Mouse (Mus musculus): Measurements from ENCODE around the gene Eif3c. TPM values are rescaled to one million over a fixed set of nuclear protein-coding genes. Genes with fewer than 3 reads are reported as not detected.

Eif3c gene
- polyA plus RNA-seq, 1 experiment from 2014 or later = 191 TPM

DNA sequence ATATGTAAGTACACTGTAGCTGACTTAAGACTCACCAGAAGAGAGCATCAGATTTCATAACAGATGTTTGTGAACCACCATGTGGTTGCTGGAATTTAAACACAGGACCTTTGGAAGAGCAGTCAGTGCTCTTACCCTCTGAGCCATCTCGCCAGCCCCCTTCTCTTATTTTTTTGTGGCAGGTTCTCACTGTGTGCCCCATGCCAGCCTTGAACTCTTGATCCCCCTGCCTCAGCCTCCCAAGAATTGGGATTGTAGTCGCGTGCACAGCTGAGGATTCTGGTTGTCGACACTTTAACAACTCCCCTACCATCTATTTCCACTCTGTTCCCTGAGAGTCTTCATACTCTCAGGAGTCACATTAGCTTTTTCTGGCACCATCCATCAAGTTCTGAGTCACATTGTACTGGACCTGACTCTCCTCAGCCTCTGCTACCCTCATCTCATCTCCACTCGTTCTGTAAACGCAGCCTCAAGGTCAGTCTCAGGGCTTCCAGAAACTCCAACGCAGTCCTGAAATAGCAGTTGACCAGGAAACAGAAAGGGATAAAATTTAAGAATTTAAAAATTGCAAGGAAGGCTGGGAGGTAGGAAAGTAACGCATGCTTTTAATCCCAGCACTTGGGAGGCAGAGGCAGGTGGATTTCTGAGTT, 59.0 kb downstream of the Eif3c start:
- H3K4me2 ChIP-seq (ENCODE audit: low read depth) = no peak overlapping the region
- H3K9ac ChIP-seq (ENCODE audit: low read length) = no peak overlapping the region
- no peak overlapping the region for H3K4me3 ChIP-seq (ENCODE audit: low read depth, low read length)
- no peaks in the 10 kb centered on the region for H3K27me3 ChIP-seq (ENCODE audit: control insufficient read depth, insufficient read depth, low read length)
- no peaks in the 10 kb centered on the region for H3K4me1 ChIP-seq (ENCODE audit: control insufficient read depth, insufficient read depth, low read length)
- no peaks in the 10 kb centered on the region for H3K9me3 ChIP-seq (ENCODE audit: control insufficient read depth, low read length)
- ATAC-seq (ENCODE audit: insufficient read depth, low FRiP score, low TSS enrichment) (no peak), DNase-seq (ENCODE audit: low spot score) (no peak)
- H3K36me3 ChIP-seq (ENCODE audit: control insufficient read depth, insufficient read depth, low read length) = no peaks in the 10 kb centered on the region
- no peak overlapping the region for H3K27ac ChIP-seq (ENCODE audit: low read depth, low read length)
- WGBS = 86% methylated on average over 8 of the region's 8 CpGs

DNA sequence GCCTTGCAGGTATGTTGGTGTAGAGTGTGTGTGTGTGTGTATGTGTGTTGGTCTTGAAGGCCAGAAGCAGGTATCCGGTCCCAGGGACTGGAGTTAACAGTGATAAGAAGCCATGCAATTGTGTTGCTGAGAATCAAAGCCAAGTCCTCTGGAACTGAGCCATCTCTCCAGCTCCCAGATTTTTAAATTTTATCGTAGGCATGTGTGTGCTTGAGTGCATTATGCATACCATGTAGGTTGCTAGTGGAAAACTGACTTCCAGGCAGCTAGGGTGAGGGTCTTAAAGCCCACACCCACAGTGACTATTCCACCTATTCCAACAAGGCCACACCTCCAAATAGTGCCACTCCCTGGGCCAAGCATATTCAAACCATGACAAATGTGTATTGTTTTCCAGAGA, 61.3 kb downstream of the Eif3c start:
- 93% methylated on average over 2 of the region's 2 CpGs for WGBS
- peaks cover 5% of the 10 kb centered on the region; the same call in 1 of the 2 replicates for H3K36me3 ChIP-seq (ENCODE audit: control insufficient read depth, insufficient read depth, low read length)
- H3K9ac ChIP-seq (ENCODE audit: low read length) = no peak overlapping the region
- ATAC-seq (ENCODE audit: insufficient read depth, low FRiP score, low TSS enrichment) (no peak), DNase-seq (ENCODE audit: low spot score) (no peak)
- H3K27ac ChIP-seq (ENCODE audit: low read depth, low read length) = no peak overlapping the region
- H3K9me3 ChIP-seq (ENCODE audit: control insufficient read depth, low read length) = no peaks in the 10 kb centered on the region
- peaks cover 6% of the 10 kb centered on the region for H3K4me1 ChIP-seq (ENCODE audit: control insufficient read depth, insufficient read depth, low read length)
- no peaks in the 10 kb centered on the region for H3K27me3 ChIP-seq (ENCODE audit: control insufficient read depth, insufficient read depth, low read length)
- no peak overlapping the region for H3K4me3 ChIP-seq (ENCODE audit: low read depth, low read length)
- H3K4me2 ChIP-seq (ENCODE audit: low read depth) = no peak overlapping the region

DNA sequence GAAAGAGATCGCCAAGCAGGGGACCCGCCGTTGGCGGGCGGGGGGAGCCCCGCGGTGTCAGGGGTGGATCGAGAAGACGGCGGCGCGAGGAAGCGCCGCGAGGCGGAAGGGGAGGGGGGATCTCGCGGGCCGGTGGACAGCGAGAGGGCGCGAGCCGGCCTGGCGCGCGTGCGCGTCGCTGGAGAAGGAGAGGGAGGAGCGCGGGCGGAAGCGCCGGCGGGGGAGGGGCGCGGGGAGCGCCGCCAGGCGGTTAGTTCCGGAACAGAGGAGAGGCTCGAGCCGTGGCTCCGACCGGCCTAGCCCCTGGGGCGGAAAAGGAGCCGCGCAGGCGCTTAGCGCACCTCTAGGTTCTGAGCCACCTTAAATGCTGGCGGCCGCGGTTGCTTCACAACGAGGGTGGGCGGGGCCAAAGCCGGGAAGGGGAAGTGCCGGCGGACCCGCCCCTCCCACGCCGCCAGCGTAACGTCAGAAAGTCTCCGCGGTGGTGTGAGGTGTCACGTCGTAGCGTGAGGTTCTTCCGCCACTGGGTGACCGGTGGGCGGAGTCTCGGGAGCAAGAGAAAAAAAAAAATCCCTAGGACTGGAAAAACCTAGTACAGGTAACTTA, 62.8 kb downstream of the Eif3c start, which contains the start of gene Atxn2l:
Gene Atxn2l (minus strand): TSS at position 165 of the 606 bp plus-strand sequence.
- Histone ChIP-seq H3K27me3 (ENCODE audit: control insufficient read depth, insufficient read depth, low read length) (no peaks in the 10 kb centered on the region), H3K4me2 (ENCODE audit: low read depth) (peak within 1 kb of the TSS; percentile 83), H3K9ac (ENCODE audit: low read length) (peak within 1 kb of the TSS; percentile 98), H3K9me3 (ENCODE audit: control insufficient read depth, low read length) (no peaks in the 10 kb centered on the region), H3K4me3 (ENCODE audit: low read depth, low read length) (peak within 1 kb of the TSS; percentile 99), H3K36me3 (ENCODE audit: control insufficient read depth, insufficient read depth, low read length) (peaks cover 13% of the 10 kb centered on the region), H3K4me1 (ENCODE audit: control insufficient read depth, insufficient read depth, low read length) (peaks cover 6% of the 10 kb centered on the region), H3K27ac (ENCODE audit: low read depth, low read length) (peak within 1 kb of the TSS; percentile 94)
- DNase-seq (ENCODE audit: low spot score) (peak; percentile 100), ATAC-seq (ENCODE audit: insufficient read depth, low FRiP score, low TSS enrichment) (peak; percentile 74)
- under 1% methylated on average over 66 of the region's 72 CpGs for WGBS

DNA sequence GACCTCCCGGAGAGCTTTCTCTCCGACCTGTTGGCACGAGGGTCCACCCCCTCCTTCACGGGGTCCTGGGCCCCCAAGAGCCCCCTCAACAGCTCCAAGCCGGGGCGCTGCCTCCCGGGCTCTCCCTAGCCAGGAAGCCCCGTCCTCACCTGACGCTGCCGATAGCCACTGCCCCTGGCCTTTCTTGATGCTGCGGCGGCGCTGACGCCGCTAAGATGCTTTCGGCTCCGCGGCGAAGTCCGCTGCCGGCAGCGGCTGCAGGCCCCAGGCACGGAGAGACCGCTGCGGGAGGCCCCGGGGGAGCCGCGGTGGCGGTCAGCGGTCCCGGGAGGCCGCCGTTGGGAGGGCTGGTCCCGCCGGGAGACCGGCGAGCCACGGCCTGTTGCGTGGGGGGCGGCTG, 63.5 kb downstream of the Eif3c start:
- no peak for ATAC-seq (ENCODE audit: insufficient read depth, low FRiP score, low TSS enrichment)
- H3K9me3 ChIP-seq (ENCODE audit: control insufficient read depth, low read length) = no peaks in the 10 kb centered on the region
- peaks cover 17% of the 10 kb centered on the region for H3K36me3 ChIP-seq (ENCODE audit: control insufficient read depth, insufficient read depth, low read length)
- peaks cover 6% of the 10 kb centered on the region for H3K4me1 ChIP-seq (ENCODE audit: control insufficient read depth, insufficient read depth, low read length)
- no peak for DNase-seq (ENCODE audit: low spot score)
- H3K4me3 ChIP-seq (ENCODE audit: low read depth, low read length) = peak overlapping the region; percentile 99
- H3K27me3 ChIP-seq (ENCODE audit: control insufficient read depth, insufficient read depth, low read length) = no peaks in the 10 kb centered on the region
- H3K9ac ChIP-seq (ENCODE audit: low read length) = peak overlapping the region; percentile 98
- peak overlapping the region; percentile 94 for H3K27ac ChIP-seq (ENCODE audit: low read depth, low read length)
- peak overlapping the region; percentile 83 for H3K4me2 ChIP-seq (ENCODE audit: low read depth)
- under 1% methylated on average over 40 of the region's 40 CpGs for WGBS

DNA sequence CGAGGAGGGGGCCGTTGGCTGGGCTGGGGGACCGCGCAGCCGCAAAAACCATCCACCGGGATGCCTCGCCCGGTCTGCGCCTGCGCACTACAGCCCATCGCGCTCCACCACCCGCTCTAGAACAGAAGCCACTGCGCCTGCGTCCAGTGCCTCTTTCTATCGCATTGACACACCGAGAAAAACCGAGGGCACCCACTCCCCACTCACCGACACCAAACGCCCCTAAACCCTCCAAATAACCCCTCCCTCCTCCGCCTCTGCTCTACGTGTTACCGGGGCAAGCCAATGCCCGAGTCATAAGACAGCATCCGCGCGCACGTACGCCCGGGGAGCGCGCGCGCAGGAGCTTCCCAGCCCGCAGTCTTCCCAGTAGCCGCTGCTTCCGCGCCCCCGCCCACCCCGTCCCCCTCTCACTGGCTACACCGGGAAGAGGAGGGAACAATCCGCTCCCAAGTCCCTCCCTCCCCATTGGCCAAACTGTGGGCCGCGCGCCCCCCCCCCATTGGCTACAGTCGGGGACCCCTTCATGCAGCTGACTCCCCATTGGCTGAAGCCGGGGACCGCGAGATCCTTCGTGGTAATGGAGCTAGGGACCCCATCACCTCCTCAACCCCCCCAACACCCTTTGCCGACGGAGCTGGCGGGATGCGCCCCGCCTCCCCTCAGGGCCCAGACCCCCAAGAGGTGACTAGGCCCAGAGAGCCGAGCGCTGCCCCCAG, 64.0 kb downstream of the Eif3c start:
- H3K4me2 ChIP-seq (ENCODE audit: low read depth) = peak overlapping the region; percentile 83
- peak overlapping the region; percentile 98 for H3K9ac ChIP-seq (ENCODE audit: low read length)
- no peaks in the 10 kb centered on the region for H3K9me3 ChIP-seq (ENCODE audit: control insufficient read depth, low read length)
- H3K4me3 ChIP-seq (ENCODE audit: low read depth, low read length) = peak overlapping the region; percentile 99
- no peaks in the 10 kb centered on the region for H3K27me3 ChIP-seq (ENCODE audit: control insufficient read depth, insufficient read depth, low read length)
- H3K4me1 ChIP-seq (ENCODE audit: control insufficient read depth, insufficient read depth, low read length) = peaks cover 6% of the 10 kb centered on the region
- under 1% methylated on average over 51 of the region's 57 CpGs for WGBS
- DNase-seq (ENCODE audit: low spot score) = peak; percentile 98
- peak; percentile 83 for ATAC-seq (ENCODE audit: insufficient read depth, low FRiP score, low TSS enrichment)
- peak overlapping the region; percentile 94 for H3K27ac ChIP-seq (ENCODE audit: low read depth, low read length)
- peaks cover 22% of the 10 kb centered on the region for H3K36me3 ChIP-seq (ENCODE audit: control insufficient read depth, insufficient read depth, low read length)

DNA sequence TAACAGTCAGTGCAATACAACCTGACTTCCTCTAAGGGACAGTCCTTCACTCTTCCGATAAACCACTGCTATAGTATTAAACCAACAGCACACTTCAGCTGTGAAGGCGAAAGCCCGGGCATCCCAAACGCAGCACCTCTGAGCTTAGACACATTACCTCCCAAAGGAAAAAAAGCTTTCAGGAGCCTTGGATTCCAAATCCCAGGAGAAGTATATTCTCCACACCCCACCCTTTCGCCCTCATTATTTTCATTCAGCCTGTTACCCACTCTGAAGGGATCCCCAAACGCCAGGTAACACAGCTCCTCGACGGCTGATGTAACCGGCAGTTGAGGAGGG, 64.6 kb downstream of the Eif3c start:
- no peak for DNase-seq (ENCODE audit: low spot score)
- H3K9me3 ChIP-seq (ENCODE audit: control insufficient read depth, low read length) = no peaks in the 10 kb centered on the region
- WGBS = 3% methylated on average over 9 of the region's 9 CpGs
- peaks cover 6% of the 10 kb centered on the region for H3K4me1 ChIP-seq (ENCODE audit: control insufficient read depth, insufficient read depth, low read length)
- peak overlapping the region; percentile 99 for H3K4me3 ChIP-seq (ENCODE audit: low read depth, low read length)
- peak overlapping the region; percentile 94 for H3K27ac ChIP-seq (ENCODE audit: low read depth, low read length)
- no peaks in the 10 kb centered on the region for H3K27me3 ChIP-seq (ENCODE audit: control insufficient read depth, insufficient read depth, low read length)
- H3K9ac ChIP-seq (ENCODE audit: low read length) = peak overlapping the region; percentile 49
- peak overlapping the region; percentile 83 for H3K4me2 ChIP-seq (ENCODE audit: low read depth)
- peaks cover 27% of the 10 kb centered on the region for H3K36me3 ChIP-seq (ENCODE audit: control insufficient read depth, insufficient read depth, low read length)
- ATAC-seq (ENCODE audit: insufficient read depth, low FRiP score, low TSS enrichment) = 0 out of 2 replicates have a peak, but pooled peaks have one; percentile 2

DNA sequence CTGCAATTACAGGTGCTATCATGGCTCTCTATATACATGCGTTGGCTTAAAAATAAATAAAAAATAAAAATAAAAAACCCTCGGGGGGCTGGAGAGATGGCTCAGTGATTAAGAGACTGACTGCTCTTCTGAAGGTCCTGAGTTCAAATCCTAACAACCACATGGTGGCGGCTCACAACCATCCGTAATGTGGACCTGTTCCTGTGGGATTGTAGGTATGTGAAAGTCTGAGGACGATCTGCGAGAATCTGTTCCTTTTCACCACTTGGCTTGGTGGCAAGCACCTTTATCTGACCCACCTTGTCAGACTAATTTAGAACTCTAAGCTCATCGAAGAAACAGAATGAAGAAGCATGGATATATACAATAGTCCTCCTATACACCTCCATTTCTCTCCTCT, 66.8 kb downstream of the Eif3c start:
- no peak overlapping the region for H3K9ac ChIP-seq (ENCODE audit: low read length)
- no peak overlapping the region for H3K4me3 ChIP-seq (ENCODE audit: low read depth, low read length)
- H3K27ac ChIP-seq (ENCODE audit: low read depth, low read length) = no peak overlapping the region
- ATAC-seq (ENCODE audit: insufficient read depth, low FRiP score, low TSS enrichment) (no peak), DNase-seq (ENCODE audit: low spot score) (no peak)
- no peak overlapping the region for H3K4me2 ChIP-seq (ENCODE audit: low read depth)
- WGBS = 93% methylated on average over 7 of the region's 7 CpGs
- H3K27me3 ChIP-seq (ENCODE audit: control insufficient read depth, insufficient read depth, low read length) = no peaks in the 10 kb centered on the region
- H3K4me1 ChIP-seq (ENCODE audit: control insufficient read depth, insufficient read depth, low read length) = peaks cover 6% of the 10 kb centered on the region
- H3K36me3 ChIP-seq (ENCODE audit: control insufficient read depth, insufficient read depth, low read length) = peaks cover 45% of the 10 kb centered on the region
- H3K9me3 ChIP-seq (ENCODE audit: control insufficient read depth, low read length) = no peaks in the 10 kb centered on the region

DNA sequence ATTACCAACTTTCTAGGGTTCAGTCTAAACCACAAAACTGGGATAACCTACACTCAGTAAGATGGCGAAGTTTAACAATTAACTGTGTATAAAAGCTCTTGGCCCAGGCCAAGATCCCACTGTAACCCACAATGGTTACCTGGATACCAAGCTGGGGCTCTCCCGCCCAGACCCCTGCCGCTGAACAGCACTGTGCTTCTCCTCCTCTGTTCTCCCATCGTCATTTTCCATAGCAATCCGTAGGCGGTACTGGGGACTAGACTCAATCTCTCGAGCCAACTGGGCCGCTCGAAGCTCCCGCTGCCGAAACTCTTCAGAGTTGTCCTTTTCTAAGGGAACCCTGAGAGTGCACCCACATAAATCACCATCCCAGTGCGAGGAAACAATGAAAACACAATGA, 68.2 kb downstream of the Eif3c start:
- no peaks in the 10 kb centered on the region for H3K27me3 ChIP-seq (ENCODE audit: control insufficient read depth, insufficient read depth, low read length)
- no peak overlapping the region for H3K9ac ChIP-seq (ENCODE audit: low read length)
- H3K9me3 ChIP-seq (ENCODE audit: control insufficient read depth, low read length) = no peaks in the 10 kb centered on the region
- no peak for ATAC-seq (ENCODE audit: insufficient read depth, low FRiP score, low TSS enrichment)
- H3K36me3 ChIP-seq (ENCODE audit: control insufficient read depth, insufficient read depth, low read length) = peaks cover 58% of the 10 kb centered on the region
- DNase-seq (ENCODE audit: low spot score) = no peak
- H3K4me3 ChIP-seq (ENCODE audit: low read depth, low read length) = no peak overlapping the region
- H3K4me2 ChIP-seq (ENCODE audit: low read depth) = no peak overlapping the region
- H3K4me1 ChIP-seq (ENCODE audit: control insufficient read depth, insufficient read depth, low read length) = peaks cover 6% of the 10 kb centered on the region
- no peak overlapping the region for H3K27ac ChIP-seq (ENCODE audit: low read depth, low read length)
- 91% methylated on average over 12 of the region's 12 CpGs for WGBS

All from neural tube, embryonic 11.5 days (tissue).